Mouse (Mus musculus) heart, embryonic 11.5 days (tissue): ENCODE results near the gene Foxb2. TPM values are rescaled to one million over a fixed set of nuclear protein-coding genes. Genes with fewer than 3 reads are reported as not detected.
"Not testable (repeated sequence)": the region's sequence is repeated elsewhere in the genome, so short reads cannot be mapped to it uniquely, and the experiment has no call there.

Experiments
- ATAC-seq: fragments of 200-750 bp; cut with Nextera tagmentation; replicated peaks from 2 replicates; pipeline ENCODE4 v1.8.0; 2017; ENCODE audit warnings: moderate library complexity; ENCODE audit not compliant: insufficient number of reproducible peaks, low FRiP score, low TSS enrichment
- H3K27ac ChIP-seq: fragments of 300-500 bp; sonication (generic); 2 replicates; pipeline ENCODE4 v1.5.1; 2014; ENCODE audit warnings: mild to moderate bottlenecking, low read depth, low read length
- H3K27me3 ChIP-seq: fragments of 300-500 bp; sonication (generic); 2 replicates; pipeline ENCODE4 v1.6.1; 2014; ENCODE audit warnings: mild to moderate bottlenecking, low read length, mixed read lengths; ENCODE audit not compliant: control insufficient read depth, insufficient read depth
- H3K36me3 ChIP-seq: fragments of 300-500 bp; sonication (generic); 2 replicates; pipeline ENCODE4 v1.6.1; 2014; ENCODE audit warnings: mild to moderate bottlenecking, low read length, moderate library complexity, mixed read lengths; ENCODE audit not compliant: control insufficient read depth, insufficient read depth
- H3K4me1 ChIP-seq: fragments of 300-500 bp; sonication (generic); 2 replicates; pipeline ENCODE4 v1.6.1; 2014; ENCODE audit warnings: low read length; ENCODE audit not compliant: control insufficient read depth, insufficient read depth
- H3K4me2 ChIP-seq: fragments of 300-500 bp; sonication (generic); 2 replicates; pipeline ENCODE4 v1.6.1; 2014; ENCODE audit warnings: mild to moderate bottlenecking, moderate library complexity
- H3K4me3 ChIP-seq: fragments of 300-500 bp; sonication (generic); 2 replicates; pipeline ENCODE4 v1.5.1; 2014; ENCODE audit warnings: low read depth, low read length
- H3K9ac ChIP-seq: fragments of 300-500 bp; sonication (generic); 2 replicates; pipeline ENCODE4 v1.6.1; 2014; ENCODE audit warnings: mild to moderate bottlenecking, low read depth, low read length, moderate library complexity
- H3K9me3 ChIP-seq: fragments of 300-500 bp; sonication (generic); replicated peaks from 2 replicates; pipeline ENCODE4 v1.6.1; 2016; ENCODE audit warnings: low read length; ENCODE audit not compliant: control insufficient read depth
- WGBS: fragments of 180-500 bp; shearing (Covaris S2); extraction: QIAGEN DNeasy Blood & Tissue Kit; methylation state at CpG from one replicate; pipeline ENCODE4 v1.1.7; 2014; ENCODE audit not compliant: insufficient replicate concordance; 5-methylcytosine and 5-hydroxymethylcytosine counted together
- polyA plus RNA-seq: library from polyadenylated mRNA; unstranded; fragments of >200 nt; fragmentation: Nextera tagmentation; extraction: Ambion mirVana; gene quantifications from 2 replicates; pipeline ENCODE4 v1.2.1, GENCODE M21; 2014

Gene Foxb2
- polyA plus RNA-seq, 1 experiment from 2014 or later, result not detected

GRCm38 (mm10) chr19:16873942-16874861 is 597 bp upstream of the Foxb2 start:
- peak overlapping the region; percentile 76 for H3K4me2 ChIP-seq
- ATAC-seq, result no peak
- H3K4me3 ChIP-seq, result peak overlapping the region; percentile 46
- H3K4me1 ChIP-seq, result peaks cover 17% of the 10 kb centered on the region
- H3K27me3 ChIP-seq, result peaks cover 100% of the 10 kb centered on the region
- no peak overlapping the region for H3K27ac ChIP-seq
- WGBS, result 1% methylated on average over 55 of the region's 55 CpGs
- H3K9ac ChIP-seq, result no peak overlapping the region
- H3K9me3 ChIP-seq, result no peaks in the 10 kb centered on the region
- H3K36me3 ChIP-seq, result no peaks in the 10 kb centered on the region

DNA sequence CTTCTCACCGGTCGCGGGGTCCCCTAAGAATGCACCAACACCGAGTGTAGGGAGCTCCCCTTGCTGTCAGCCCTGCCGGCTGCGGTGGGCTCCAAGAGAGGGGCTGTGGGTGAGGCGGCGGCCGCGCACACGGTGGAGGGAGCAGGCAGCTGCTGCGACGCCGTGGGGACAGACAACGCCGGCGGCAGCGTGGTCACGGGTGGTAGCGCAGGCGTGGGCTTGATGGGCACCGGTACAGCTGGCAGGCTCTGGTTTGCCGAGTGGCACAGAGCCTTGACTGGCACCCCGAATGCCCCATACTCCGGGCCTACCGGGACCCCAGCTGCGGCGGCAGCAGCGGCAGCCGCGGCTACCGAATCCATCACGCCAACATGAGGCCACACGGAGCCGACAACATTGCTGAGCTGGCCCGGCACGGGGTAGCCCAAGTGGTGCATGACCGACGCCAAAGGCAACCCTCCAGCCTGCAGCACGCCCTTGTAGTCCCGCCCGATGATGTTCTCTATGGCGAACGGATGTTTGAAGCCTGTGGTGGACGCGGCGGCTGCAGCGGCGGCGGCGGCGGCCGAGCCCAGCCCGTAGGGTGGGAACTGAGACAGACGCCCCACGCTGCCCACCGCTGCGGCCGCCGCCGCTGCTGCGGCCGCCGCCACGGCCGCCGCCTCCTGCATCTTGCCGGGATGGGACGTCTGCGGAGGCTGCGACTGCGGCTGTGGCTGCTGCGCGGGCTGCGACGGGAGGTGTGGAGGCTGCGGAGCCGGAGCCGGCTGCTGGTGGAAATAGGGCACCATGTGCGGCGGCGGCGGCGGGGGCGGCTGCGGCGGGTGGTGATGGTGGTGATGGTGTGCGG is 1.0 kb downstream of the Foxb2 start:
- H3K36me3 ChIP-seq, result no peaks in the 10 kb centered on the region
- under 1% methylated on average over 79 of the region's 88 CpGs for WGBS
- peak overlapping the region; percentile 46 for H3K4me3 ChIP-seq
- peaks cover 99% of the 10 kb centered on the region for H3K27me3 ChIP-seq
- H3K27ac ChIP-seq, result no peak overlapping the region
- peak overlapping the region; percentile 76 for H3K4me2 ChIP-seq
- H3K9me3 ChIP-seq, result no peaks in the 10 kb centered on the region
- ATAC-seq, result no peak
- H3K9ac ChIP-seq, result no peak overlapping the region
- H3K4me1 ChIP-seq, result peaks cover 17% of the 10 kb centered on the region

DNA sequence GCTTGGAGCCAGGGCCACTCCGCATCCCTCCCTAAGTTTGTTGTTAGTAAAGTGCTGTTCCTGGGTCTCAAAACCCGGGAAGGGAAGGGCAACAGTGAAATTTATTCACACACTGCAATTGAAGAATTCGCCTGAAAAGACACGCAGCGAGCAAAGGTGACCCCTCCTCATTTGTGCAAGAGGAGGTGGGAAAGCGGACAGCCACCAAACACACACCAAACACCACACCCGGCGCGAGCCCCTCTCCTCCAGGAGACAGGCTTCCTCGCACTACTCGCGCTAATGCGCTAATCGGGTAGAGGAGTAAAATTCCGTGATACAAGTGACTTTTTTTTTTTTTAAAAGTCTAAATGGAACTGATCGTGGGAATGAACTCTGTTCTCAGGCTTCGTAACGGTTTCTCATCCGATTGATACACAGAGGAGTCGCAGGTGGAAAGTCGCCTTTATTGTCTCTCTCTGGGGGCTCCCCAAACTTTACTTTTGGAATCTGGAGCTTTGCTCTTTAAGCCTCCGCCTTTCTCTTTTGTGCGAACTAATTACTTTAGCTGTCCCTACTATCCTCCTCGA is 2.3 kb downstream of the Foxb2 start:
- Histone ChIP-seq H3K27ac (no peak overlapping the region), H3K9ac (no peak overlapping the region), H3K4me3 (no peak overlapping the region), H3K4me2 (no peak overlapping the region), H3K9me3 (no peaks in the 10 kb centered on the region), H3K4me1 (peaks cover 14% of the 10 kb centered on the region), H3K27me3 (peaks cover 89% of the 10 kb centered on the region), H3K36me3 (no peaks in the 10 kb centered on the region)
- ATAC-seq, result no peak
- 1% methylated on average over 24 of the region's 24 CpGs for WGBS

DNA sequence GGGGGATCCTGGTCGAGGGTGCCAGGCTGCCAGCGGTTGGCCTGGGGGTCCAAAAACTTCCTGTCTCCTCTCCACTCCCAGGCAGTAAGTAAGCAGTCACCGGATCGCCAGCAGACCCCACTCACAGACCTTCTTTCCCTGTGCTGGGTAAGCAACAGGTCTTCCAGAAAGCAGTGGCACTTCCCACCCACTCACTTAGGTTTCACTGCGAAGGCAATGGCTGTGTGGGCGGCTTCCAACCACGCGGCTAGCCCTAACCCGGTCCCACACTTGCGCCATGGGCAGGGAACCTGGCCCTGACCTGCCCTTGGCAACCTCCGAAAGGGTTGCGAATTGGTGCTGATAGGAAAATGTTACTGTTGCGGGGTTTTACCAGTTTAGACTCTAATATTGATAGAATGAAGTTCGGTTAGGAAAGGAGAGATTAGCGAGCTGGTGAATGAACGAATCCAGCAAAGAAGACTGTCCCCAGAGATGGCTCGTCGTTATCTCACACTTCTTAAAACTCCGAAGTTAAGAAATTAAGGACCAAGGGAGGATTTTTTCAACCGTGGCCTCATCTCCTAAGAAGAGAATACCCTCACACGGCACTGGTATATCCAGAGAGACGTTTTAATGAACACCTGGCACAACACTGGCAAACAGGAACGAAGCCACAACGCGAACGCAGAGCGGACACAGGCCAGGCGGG is 3.0 kb downstream of the Foxb2 start:
- H3K4me2 ChIP-seq, result no peak overlapping the region
- WGBS, result under 1% methylated on average over 28 of the region's 28 CpGs
- H3K9ac ChIP-seq, result no peak overlapping the region
- H3K27me3 ChIP-seq, result peaks cover 82% of the 10 kb centered on the region
- H3K4me1 ChIP-seq, result peaks cover 8% of the 10 kb centered on the region; the same call in 1 of the 2 replicates
- H3K36me3 ChIP-seq, result no peaks in the 10 kb centered on the region
- H3K9me3 ChIP-seq, result no peaks in the 10 kb centered on the region
- no peak for ATAC-seq
- H3K4me3 ChIP-seq, result no peak overlapping the region
- no peak overlapping the region for H3K27ac ChIP-seq

- H3K4me2 ChIP-seq, result no peak overlapping the region
- H3K27me3 ChIP-seq, result peaks cover 63% of the 10 kb centered on the region
- ATAC-seq, result no peak
- no peak overlapping the region for H3K27ac ChIP-seq
- 0 out of 2 replicates have a peak, but pooled peaks cover 1% of the 10 kb centered on the region for H3K4me1 ChIP-seq
- whole genome bisulfite sequencing, result 22% methylated on average over 5 of the region's 5 CpGs
- H3K4me3 ChIP-seq, result no peak overlapping the region
- H3K9me3 ChIP-seq, result no peaks in the 10 kb centered on the region
- no peaks in the 10 kb centered on the region for H3K36me3 ChIP-seq
- H3K9ac ChIP-seq, result no peak overlapping the region
Observed at GRCm38 (mm10) chr19:16868534-16868933, 5.1 kb downstream of the Foxb2 start.

DNA sequence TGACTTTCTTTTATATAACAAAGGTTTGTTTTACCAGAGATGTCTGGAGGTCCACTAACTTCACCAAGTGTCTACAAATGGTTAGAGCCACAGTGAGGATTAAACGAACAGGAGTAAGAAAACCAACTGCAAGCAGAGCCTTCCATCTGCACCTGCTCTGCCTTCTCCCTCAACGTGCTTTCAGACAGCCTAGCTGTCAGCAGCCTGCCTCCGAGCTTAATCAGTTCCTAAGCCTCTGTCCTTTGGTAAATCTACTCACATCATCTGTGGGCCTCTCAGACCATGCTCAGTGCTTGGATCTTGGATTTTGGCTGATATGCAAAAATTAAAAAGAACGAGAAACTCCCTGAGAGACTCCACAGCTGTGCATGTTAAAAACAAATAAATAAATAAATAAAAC is 15.0 kb downstream of the Foxb2 start:
- H3K4me1 ChIP-seq, result no peaks in the 10 kb centered on the region
- H3K27ac ChIP-seq, result no peak overlapping the region
- no peaks in the 10 kb centered on the region for H3K9me3 ChIP-seq
- H3K27me3 ChIP-seq, result peaks cover 7% of the 10 kb centered on the region; the same call in 1 of the 2 replicates
- no peaks in the 10 kb centered on the region for H3K36me3 ChIP-seq
- H3K4me2 ChIP-seq, result no peak overlapping the region
- no peak for ATAC-seq
- WGBS, result 38% methylated on average over 4 of the region's 4 CpGs
- no peak overlapping the region for H3K4me3 ChIP-seq
- no peak overlapping the region for H3K9ac ChIP-seq

DNA sequence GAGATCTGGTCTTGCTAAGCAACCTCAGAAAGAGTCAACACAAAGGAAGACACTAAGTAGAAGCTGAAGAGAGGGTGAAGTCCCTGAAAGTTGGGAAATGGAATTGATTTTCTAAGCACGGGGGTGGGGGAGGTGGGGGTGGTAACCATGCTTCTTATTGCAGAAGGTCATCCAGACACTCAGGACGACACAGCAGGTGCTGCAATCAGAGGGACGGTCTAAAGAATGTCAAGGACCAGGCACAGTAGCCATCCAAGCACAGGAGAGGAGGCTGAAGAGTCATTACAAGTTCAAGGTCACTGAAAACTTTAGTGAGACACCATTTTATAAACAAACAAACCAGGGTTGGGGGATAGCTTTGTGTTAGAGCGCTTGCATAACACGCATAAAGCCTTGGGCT is 16.9 kb downstream of the Foxb2 start:
- no peaks in the 10 kb centered on the region for H3K4me1 ChIP-seq
- no peak overlapping the region for H3K9ac ChIP-seq
- H3K4me2 ChIP-seq, result no peak overlapping the region
- WGBS, result 51% methylated on average over 5 of the region's 5 CpGs
- no peak overlapping the region for H3K4me3 ChIP-seq
- H3K27me3 ChIP-seq, result peaks cover 7% of the 10 kb centered on the region; the same call in 1 of the 2 replicates
- no peaks in the 10 kb centered on the region for H3K9me3 ChIP-seq
- no peak for ATAC-seq
- H3K27ac ChIP-seq, result no peak overlapping the region
- H3K36me3 ChIP-seq, result no peaks in the 10 kb centered on the region

- ATAC-seq, result not testable (repeated sequence)
Observed at GRCm38 (mm10) chr19:16844091-16844490, 29.5 kb downstream of the Foxb2 start.

More at GRCm38 (mm10) chr19:16844091-16844490, 29.5 kb downstream of the Foxb2 start:
- H3K9ac ChIP-seq, H3K4me2 ChIP-seq, H3K36me3 ChIP-seq, H3K4me1 ChIP-seq, H3K4me3 ChIP-seq, H3K9me3 ChIP-seq, H3K27ac ChIP-seq, H3K27me3 ChIP-seq: not testable (repeated sequence)
- WGBS, result 86% methylated on average over 2 of the region's 2 CpGs
